Mouse (Mus musculus) cerebellum, postnatal 10 days (tissue): ENCODE measurements around the gene Cep83.
"Not testable (repeated sequence)": the region's sequence is repeated elsewhere in the genome, so short reads cannot be mapped to it uniquely, and the experiment has no call there.

Experiments used
- DNase-seq, 2 experiments: peaks; one replicate each; pipeline ENCODE4 v3.0.0; 2021; ENCODE audit warnings: mixed read lengths in 2 of 2

Cep83 gene

DNA sequence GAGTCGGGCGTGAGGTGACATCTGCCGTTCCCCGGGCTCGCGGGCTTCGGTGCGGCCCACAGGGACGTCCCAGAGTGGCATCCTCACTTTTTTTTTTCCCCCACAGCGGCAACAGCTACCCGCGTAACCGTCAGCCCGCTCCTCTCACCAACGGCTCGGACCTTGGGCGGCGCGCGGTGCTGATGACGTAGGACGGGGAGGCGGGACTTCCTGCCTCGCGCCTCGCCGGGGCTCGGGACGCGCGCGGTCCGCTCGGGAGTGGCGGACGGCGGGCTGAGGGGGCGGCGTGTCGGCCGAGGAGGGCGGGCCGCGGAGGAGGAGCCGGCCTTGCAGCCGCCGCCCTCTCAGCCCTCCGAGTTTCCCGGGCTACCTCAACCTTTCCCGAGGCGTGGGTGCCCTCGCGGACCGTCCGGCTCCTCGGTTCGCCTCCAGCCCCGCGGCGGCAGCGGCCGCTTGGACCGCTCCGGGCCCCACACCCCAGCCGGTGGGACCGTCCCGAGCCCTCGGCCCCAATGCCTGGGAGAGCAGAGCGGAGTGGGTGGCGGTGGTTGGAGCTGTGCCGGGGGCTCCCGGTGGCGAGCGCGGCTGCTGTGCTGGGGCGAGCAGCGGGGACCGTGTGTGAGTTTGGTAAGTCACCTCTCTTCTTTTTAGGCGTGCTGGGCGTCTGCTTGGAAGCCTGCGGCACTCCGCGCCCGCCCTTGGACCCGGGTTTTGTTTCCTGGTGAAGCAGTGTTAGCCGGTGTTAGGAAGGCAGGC is at the start of gene Cep83:
Cep83 (plus strand) TSS at position 235 of the 756 bp plus-strand sequence.
- DNase-seq = peak; percentile 98

DNA sequence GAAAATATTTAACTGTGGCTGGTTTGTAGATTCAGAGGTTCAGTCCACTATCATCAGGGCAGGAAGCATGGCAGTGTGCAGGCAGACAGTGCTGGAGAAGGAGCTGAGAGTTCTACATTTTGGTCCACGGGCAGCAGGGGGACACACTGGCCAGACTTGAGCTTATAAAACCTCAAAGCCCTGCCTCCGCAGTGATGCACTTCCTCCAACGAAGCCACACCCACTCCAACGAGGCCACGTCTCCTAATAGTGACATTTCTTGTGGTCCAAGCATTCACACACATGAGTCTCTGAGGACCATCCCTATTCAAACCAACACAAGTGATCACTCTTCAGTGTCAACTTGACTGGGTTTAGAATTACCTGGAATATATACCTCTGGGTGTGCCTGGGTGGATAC is 49.2 kb upstream of the Cep83 start:
- no peak for DNase-seq

DNA sequence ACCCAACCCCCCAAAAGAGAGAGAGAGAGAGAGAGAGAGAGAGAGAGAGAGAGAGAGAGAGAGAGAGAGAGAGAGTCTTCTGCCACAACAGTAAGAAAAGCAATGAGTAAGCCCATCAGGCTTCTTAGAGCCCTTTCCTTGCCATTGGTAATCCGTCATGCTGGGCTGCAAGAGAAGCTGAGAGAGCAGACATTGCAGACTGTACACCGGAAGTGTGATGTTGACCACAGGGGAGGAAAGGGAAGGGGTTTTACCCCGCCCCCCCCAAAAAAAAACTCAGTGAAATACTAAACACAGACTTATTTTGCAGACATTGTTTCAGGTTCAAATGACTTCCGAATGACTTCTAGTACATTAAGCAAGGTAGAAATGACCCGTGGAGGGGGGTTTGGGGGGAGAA is 48.4 kb upstream of the Cep83 start:
- DNase-seq = no peak

DNA sequence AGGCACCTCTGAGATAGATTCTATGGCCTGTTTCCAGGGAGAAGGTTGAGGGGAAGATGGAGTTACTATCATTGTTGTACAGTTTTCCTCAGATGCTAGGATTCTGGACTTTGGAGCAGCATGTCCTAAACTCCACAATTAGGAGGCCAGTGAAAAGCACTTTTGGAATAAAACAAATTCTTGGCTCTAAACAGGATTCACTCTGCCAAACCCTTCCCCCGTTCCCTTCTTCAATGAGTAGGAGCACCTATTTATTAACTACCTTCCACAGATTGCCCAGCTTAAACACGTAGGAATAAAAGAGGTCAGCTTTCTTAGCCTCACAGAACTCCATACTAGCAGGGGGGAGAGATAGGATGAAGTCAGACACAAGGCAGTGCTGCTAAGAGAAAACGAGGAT is 24.4 kb upstream of the Cep83 start:
- no peak for DNase-seq

DNA sequence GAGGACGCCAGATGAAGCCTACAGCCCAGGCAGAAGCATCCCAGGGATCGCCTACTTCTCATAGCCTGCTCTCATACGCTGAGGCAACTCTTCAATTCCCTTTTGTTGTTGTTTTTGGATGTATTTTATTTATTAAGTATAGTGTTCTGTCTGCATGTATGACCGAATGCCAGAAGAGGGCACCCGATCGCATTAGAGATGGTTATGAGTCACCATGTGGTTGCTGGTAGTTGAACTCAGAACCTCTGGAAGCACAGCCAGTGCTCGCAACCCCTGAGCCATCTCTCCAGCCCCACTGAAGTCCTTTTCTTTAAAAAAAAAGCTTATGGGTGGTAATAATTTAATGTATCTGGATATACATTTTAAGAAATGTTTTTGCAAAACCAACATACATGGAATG is 24.0 kb upstream of the Cep83 start:
- no peak for DNase-seq

DNA sequence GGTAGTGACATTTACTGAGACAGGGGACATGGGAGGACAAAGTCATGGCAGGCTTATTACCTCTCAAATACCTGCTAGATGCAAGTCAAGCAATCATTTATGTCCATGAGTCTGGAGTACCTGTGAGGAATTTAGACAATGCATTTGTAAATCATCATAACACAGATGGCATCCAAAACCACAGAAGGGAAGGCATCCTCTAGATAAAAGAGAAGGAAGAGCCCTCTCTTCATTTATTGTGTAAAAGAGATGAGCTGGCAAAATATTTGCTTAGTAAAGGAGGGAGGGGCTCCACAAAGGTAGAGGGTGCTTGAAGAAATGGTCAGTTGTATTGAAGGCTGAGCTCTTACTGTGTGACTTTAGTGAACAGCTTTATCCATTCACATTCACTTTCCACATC is 20.3 kb upstream of the Cep83 start:
- DNase-seq = no peak

DNA sequence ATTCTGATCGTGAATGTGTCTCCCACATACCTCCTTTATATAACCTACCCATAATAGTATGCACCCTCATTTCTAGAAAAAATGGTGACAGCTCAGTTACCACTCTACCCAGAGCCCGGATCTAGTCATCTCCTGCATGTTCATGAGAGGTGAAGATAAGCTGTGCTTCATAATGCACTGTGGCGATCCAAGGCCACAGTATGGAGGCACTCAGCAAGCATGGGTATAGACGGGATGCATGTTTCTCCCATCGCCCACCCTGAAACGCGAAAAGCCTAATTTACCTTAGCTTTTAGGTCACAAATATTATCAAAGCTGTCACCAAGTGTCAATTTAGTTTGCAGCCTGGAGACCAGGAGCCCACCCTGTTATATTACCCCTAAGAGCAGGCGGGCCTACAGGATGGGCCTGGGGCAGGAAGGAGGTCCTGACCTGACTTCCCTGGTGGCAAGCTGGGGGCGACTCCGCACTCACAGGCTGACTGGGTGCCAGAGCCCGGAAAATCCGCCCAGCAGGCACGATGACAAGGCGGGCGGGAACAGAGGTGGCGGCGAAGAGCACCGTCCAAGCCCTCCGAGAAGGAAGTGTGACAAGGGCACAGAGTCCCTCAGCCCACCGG is 544 bp upstream of the Cep83 start:
- peak; percentile 83 to 84 for DNase-seq

DNA sequence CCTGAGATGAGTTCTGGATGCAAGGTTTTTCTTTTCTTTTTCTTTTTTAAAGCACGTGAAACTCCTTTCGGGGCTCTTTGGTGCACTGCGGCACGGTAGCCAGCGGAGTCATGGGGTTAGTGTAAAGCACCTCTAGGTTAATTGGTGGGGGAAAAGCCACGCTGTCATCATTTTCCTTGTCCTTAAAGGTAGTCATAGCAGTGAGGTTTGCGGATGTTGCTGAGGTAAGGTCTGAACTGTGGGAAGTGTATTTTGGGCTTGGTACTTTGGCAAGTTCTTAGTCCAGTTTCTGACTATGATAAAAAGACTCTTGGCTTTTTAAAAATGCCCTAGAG is 689 bp downstream of the Cep83 start:
- no peak for DNase-seq

DNA sequence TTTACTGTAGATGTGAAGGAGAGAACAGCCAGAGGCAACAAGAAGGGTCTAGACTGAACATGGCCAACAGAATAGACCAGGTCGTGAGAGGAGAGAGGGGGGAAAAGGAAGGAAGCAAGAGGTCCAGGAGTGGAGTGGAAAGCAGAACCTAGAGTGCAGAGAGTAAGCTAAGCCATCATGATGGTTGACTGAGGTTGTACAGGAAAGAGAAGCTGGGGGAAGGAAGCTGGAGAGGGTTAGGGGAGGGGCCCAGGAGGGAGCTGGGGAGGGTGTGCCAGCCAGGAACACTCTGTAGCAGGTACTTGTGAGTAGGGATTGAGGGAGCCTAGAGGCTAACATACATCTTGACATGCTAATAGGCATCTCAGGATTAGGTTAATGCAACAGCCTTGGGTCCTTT is 1.9 kb downstream of the Cep83 start:
- no peak for DNase-seq

DNA sequence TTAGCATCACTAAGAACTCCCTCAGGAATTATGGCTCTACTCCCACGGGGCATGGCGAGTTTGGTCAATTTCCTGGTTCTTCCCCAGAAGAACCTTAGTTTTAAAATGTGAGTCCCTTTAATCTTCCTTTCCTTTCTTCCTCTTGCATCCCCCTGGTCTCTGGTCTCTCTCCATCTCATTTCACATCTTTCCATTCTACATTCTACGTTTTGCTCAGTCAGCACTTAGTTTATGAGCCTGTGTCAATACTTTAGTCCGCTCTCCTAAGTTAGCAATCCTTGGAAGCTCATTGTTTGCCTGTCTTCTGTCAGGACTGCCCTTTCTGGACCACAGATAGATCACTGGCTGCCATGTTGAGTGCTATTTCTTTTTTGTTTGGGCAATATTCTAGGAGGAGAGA is 3.7 kb downstream of the Cep83 start:
- DNase-seq = no peak

DNA sequence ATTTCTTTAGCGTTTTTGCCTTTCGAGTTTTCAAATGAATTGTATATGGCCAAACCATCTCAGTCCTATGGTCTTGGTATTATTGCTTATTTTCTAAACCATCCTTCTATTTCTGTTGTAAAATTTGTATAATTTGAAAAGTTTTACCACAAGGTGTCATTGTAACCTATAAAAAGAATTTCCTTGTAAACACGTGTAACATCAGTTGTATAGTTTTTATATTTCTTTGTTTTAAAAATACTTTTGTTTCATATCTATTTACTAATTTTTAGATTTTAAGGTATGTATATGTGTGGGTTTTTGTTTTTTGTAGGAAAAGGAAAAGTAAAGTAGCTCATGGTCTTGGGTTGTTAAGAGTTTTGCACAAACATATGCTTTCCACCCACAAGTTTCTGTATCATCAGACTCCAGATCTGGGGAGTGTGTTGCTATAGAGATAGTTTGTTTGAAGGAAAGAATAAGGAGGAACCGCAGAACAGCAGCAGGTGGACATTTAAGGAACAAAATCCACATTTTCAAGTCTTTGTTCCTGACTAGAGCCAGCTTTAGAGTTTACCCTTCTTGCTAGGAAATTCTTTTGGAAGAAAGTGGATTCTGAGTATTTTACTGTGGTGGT is 17.3 kb downstream of the Cep83 start:
- DNase-seq = no peak

DNA sequence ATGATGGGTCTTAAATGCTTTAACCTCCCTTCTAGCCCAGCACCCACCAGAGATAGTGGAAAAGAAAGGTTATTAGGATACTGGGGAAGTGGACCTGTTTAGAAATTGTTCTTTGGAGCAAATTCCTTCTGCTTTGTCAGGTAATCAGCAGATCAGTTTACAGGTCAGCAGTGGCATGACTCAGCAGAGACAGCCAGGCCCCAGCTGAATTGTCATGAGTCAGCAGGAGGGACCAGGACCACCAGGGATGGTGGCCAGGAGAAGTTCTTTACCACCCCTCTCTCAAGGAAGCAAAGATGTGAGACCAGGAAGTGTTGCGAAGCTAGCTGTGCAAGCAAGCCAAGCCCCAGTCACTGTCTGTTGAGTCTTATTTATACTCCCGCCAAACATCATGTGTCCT is 18.2 kb downstream of the Cep83 start:
- DNase-seq = no peak

DNA sequence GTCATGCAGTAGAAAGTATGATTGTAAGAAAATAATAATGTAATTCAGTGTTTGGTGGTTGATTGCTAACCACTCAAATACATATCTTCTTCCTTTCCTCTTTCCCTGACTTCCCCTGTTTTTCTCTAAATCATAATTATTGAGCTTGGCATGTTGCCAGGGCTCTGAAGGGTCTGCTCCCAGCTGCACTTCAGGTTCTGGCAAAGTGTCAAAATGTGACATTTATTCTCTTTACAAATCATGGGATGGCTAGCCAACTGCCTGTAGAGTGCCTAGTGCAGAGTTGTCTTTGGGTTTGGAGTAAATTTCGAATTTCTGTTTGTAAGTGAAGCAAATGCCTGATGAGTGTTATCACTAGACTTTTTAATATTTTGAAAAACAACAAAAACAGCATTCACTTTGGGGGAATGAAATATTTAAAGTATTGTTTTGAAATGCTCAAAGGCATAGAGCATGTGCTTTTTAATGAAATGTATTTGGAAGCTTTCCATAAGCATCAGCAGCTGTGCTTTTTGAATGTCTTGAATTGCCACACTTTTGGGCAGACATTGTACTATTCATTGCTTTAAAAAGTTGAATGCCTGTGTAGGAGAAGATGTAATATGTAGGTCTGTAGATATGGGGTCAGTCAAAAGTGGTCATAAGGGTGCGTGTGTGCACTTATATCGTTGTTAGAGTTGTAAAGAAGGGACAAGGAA is 21.3 kb downstream of the Cep83 start:
- peak; percentile 76 to 81 for DNase-seq

DNA sequence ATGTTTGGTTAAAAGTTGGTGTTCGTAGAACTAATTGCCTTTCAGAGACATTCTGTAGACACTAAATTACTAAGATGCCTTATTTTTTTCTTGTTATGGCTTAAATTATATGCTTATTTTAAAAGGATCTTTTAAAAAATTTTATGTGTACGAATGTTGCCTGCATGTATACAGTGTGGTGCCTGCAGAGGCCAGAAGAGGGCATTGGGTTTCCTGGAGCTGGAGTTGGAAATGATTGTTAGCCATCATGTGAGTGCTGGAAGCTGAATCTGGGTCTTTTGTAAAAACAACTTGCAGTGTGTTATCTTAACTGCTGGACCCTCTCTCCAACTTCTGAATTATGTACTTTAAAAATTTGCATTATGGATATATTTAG is 21.9 kb downstream of the Cep83 start:
- no peak for DNase-seq

DNA sequence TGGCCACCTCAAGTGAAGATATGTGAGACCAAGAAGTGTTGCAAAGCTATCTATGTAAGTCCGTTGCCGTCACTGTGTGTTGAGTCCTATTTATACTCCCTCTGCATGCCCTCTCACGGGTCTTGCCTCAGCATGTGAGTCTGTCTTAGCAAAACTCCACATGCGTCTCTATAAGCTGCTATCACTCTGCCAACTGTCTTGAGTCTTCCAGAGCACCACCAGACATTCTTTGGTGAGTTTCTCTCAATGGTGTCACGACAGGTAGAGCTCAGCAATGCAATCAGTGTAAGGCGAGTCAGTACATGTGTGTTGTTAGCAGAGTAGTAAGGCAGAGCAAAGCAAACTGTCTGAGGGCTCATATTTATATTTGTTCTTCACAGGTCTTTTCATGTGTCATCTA is 31.8 kb downstream of the Cep83 start:
- no peak for DNase-seq

DNA sequence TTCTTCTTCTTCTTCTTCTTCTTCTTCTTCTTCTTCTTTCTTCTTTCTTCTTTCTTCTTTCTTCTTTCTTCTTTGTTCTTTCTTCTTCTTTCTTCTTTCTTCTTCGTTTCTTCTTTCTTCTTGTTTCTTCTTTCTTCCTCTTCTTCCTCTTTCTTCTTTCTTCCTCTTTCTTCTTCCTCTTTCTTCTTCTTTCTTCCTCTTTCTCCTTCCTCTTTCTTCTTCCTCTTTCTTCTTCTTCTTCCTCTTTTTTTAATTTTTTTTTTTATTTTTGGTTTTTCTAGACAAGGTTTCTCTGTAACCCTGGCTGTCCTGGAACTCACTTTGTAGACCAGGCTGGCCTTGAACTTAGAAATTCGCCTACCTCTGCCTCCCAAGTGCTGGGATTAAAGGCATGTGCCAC is 39.6 kb downstream of the Cep83 start:
- DNase-seq = not testable (repeated sequence)

DNA sequence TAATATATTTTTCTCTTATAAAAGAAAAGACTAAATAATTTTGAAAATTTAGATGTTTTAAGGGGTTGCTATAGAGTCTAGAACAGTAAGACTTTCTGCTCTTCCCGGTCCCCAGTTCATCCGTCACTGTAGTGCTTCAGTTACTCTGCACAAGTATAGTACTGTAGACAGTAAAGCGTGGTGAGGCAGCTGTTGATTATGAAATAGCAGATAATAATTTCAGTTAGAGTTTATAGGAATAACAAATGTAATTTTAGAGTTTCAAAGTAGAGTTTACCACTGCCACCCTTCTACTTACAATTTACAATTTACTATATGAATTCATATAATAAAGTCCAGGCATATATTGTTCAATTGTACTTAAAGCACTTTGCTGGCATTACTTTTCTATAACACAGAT is 42.0 kb downstream of the Cep83 start:
- DNase-seq = no peak

DNA sequence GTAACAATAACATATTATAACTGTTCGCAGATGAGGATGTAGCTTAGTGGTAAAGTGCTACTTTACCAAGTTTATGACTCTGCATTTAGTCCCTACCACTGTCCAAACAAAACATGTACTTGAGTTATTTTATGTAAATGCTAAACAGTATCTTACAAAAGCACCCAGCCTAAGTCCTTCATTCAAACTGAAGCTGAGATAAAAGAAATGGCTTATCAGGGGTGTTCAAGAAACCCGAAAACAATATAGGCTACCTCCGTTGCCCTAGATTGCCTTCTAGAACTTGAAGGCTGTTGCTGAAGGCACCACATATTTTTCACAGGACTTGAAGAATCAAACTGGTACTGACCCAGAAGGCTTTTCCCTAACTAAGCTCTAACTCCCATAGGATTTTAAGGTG is 46.4 kb downstream of the Cep83 start:
- no peak for DNase-seq

DNA sequence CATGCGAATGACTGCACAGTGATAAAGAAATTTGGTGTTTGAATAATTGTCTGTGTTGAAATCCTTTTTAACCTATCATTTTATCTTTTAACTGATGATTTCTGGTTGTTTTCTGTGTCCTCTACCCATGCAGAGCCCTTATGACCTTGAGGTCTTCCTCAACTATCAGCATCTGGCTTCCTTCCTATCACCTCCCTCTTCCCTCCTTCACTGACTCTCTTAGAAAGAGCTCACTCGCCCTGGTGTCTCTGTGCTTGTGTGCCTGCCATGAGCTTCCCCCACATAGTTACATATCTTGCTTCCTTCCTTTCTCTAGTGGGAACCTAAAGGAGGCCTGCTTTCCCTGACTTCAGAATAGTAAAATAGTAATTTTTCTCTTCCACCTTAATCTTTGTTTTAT is 51.8 kb downstream of the Cep83 start:
- DNase-seq = no peak

DNA sequence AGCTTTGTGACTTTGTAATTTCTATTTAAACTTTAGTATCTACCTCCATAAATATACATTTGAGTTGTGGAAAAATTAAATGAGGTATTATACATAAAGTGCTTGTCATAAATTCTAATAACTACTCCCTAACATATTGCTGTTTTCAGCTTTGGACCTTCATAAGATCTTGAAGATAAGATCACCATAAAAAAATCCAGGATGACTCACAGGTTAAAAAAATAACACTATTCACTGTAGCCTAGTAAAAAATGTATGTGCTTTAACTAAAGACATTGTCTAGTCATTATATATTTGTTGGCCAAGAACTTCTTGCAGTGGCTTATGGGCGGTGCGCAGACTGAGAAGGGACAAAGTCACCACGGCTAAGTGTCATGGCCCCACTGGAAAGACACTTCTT is 53.0 kb downstream of the Cep83 start:
- DNase-seq = no peak

DNA sequence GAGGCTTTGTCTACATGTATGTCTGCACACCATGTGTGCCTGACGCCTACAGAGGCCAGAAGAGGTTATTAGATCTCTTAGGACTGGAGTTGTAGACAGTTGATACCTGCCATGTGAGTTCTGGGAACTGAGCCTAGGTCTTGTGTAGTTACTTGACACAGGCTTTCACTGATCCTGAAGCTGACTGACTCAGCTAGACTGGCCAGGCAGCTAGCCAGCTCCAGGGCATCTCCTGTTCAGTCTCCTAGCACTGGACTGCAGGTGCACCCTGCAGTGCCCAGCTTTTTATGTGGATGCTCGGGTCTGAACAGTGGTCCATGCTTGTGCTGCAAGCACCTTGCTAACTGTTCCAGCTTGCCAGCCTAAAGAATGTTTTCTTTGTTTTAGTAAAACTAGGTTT is 58.6 kb downstream of the Cep83 start:
- DNase-seq = peak; percentile 49 to 71

DNA sequence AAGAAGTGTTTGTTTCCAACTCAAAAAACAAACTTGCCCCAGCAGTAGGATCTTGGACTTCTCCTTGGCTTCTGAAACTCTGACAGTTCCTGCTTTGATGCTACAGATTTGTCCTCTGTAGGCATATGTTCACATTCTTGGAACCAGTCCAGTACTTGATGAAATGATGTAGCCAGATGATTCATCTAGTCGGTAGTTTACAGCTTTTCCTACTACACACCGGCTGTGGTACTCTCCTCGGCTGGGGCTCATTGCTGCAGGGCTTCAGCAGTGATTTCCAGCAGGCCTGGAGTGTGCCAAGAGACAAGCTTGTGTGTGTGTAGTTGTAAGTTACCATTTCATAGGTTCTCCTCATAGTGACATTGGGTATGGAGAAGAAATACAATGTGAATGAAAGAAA is 83.0 kb downstream of the Cep83 start:
- DNase-seq = no peak

DNA sequence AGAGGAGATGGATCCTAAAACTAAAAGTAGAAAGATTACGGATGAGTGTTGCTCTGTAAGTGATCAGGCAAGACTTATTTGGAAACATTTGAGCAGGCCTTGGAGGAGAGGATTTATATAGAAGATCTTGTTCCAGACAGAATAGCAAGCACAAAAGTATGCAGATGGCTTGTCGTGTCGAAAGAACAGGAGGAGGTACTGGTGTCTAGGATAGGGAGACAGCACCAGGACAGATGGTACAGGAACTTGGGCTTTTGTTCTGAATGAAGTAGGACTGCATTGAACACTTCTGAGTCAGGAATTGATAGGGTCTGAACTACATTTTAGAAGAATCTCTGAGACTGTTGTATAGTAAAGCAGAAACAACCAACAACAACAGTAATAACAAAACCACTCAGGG is 89.1 kb downstream of the Cep83 start:
- no peak for DNase-seq

DNA sequence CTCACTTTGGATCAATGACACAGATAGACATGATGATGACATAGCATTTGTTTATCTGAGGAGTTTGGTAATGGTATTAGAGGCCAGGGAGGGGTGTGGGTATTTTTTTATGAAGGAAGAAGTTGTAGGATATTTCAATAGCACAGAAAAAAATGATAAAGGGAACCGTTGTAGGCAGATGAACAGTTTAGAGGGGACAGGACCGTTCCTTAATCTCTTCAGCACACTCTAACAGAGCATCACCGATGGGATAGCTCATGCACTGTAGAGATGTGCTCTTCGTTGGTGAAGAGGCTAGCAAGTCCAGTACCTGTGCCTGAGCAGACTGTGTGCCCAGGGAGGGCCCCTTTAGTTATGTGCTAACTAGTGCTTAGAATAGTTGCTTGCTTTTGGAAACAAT is 90.9 kb downstream of the Cep83 start:
- DNase-seq = no peak
